Mouse (Mus musculus) limb, embryonic 14.5 days (tissue): ENCODE results near the gene Tmc6. TPM values are rescaled to one million over a fixed set of nuclear protein-coding genes. Genes with fewer than 3 reads are reported as not detected.

Experiments
- ATAC-seq: fragments of 200-750 bp; cut with Nextera tagmentation; 2 replicates; pipeline ENCODE4 v1.8.0; 2017; ENCODE audit warnings: low read depth, moderate number of reproducible peaks, moderate TSS enrichment; ENCODE audit not compliant: low FRiP score
- DNase-seq: peaks from one replicate; pipeline ENCODE4 v3.0.0-alpha.2; 2015; ENCODE audit warnings: low spot score
- H3K27ac ChIP-seq: fragments of 300-500 bp; sonication (generic); replicated peaks from 2 replicates; pipeline ENCODE4 v1.5.1; 2014; ENCODE audit warnings: low read depth, mild to moderate bottlenecking, low read length, moderate library complexity, mixed read lengths
- H3K27me3 ChIP-seq: fragments of 300-500 bp; sonication (generic); 2 replicates; pipeline ENCODE4 v1.6.1; 2014; ENCODE audit warnings: low read length, mixed read lengths; ENCODE audit not compliant: control insufficient read depth, insufficient read depth
- H3K36me3 ChIP-seq: fragments of 300-500 bp; sonication (generic); 2 replicates; pipeline ENCODE4 v1.6.1; 2014; ENCODE audit warnings: mild to moderate bottlenecking, low read length, moderate library complexity, mixed read lengths; ENCODE audit not compliant: control insufficient read depth, insufficient read depth
- H3K4me1 ChIP-seq: fragments of 300-500 bp; sonication (generic); 2 replicates; pipeline ENCODE4 v1.6.1; 2014; ENCODE audit warnings: antibody characterized with exemption, low read length, mixed read lengths; ENCODE audit not compliant: control insufficient read depth, insufficient read depth
- H3K4me2 ChIP-seq: fragments of 300-500 bp; sonication (generic); replicated peaks from 2 replicates; pipeline ENCODE4 v1.6.1; 2014; ENCODE audit warnings: low read depth, mild to moderate bottlenecking, low read length, moderate library complexity; ENCODE audit not compliant: severe bottlenecking
- H3K4me3 ChIP-seq: fragments of 300-500 bp; sonication (generic); replicated peaks from 2 replicates; pipeline ENCODE4 v1.5.1; 2014; ENCODE audit warnings: low read length
- H3K9ac ChIP-seq: fragments of 300-500 bp; sonication (generic); 2 replicates; pipeline ENCODE4 v1.6.1; 2014; ENCODE audit warnings: mild to moderate bottlenecking, low read depth, low read length, moderate library complexity; ENCODE audit not compliant: severe bottlenecking
- H3K9me3 ChIP-seq: fragments of 300-500 bp; sonication (generic); 2 replicates; pipeline ENCODE4 v1.6.1; 2016; ENCODE audit warnings: low read length; ENCODE audit not compliant: control insufficient read depth
- POLR2A ChIP-seq: fragments of 200-500 bp; IDR thresholded peaks from 2 replicates; pipeline ENCODE4 v1.8.0; 2012; ENCODE audit warnings: inconsistent platforms, mild to moderate bottlenecking, moderate library complexity, borderline replicate concordance; ENCODE audit not compliant: insufficient read depth, insufficient read length; ENCODE audit errors: extremely low read depth
- WGBS: fragments of 180-500 bp; shearing (Covaris S2); extraction: QIAGEN DNeasy Blood & Tissue Kit; methylation state at CpG from one replicate; pipeline ENCODE4 v1.1.7; 2014; 5-methylcytosine and 5-hydroxymethylcytosine counted together
- polyA plus RNA-seq, 2 experiments: library from polyadenylated mRNA; depleted of rRNA in 1 of 2; stranded (reverse) in 1 of 2; unstranded in 1 of 2; fragments of >200 nt; fragmentation: Nextera tagmentation in 1 of 2; extraction: Ambion mirVana in 1 of 2; gene quantifications; 2 replicates each; pipeline versions ENCODE4 v1.2.1 to v1.2.3; 2012 to 2014

Gene Tmc6
- polyA plus RNA-seq, 2 experiments = 19.0 to 28.2 TPM

GRCm38 (mm10) chr11:117755891-117756290 is 26.1 kb downstream of the Tmc6 start:
- Histone ChIP-seq H3K9me3 (no peaks in the 10 kb centered on the region), H3K36me3 (peaks cover 96% of the 10 kb centered on the region), H3K4me3 (no peak overlapping the region), H3K9ac (no peak overlapping the region), H3K4me1 (no peaks in the 10 kb centered on the region), H3K4me2 (no peak overlapping the region), H3K27me3 (no peaks in the 10 kb centered on the region), H3K27ac (no peak overlapping the region)
- ATAC-seq = no peak
- 95% methylated on average over 7 of the region's 7 CpGs for WGBS
- no peak for DNase-seq
- TF ChIP-seq POLR2A = no peak

GRCm38 (mm10) chr11:117751544-117751943 is 30.5 kb downstream of the Tmc6 start:
- no peak overlapping the region for H3K4me3 ChIP-seq
- no peaks in the 10 kb centered on the region for H3K27me3 ChIP-seq
- H3K36me3 ChIP-seq = peaks cover 98% of the 10 kb centered on the region
- 87% methylated on average over 6 of the region's 6 CpGs for WGBS
- H3K9me3 ChIP-seq = no peaks in the 10 kb centered on the region
- no peak for ATAC-seq
- no peaks in the 10 kb centered on the region for H3K4me1 ChIP-seq
- no peak for TF ChIP-seq POLR2A
- H3K4me2 ChIP-seq = no peak overlapping the region
- no peak overlapping the region for H3K9ac ChIP-seq
- no peak overlapping the region for H3K27ac ChIP-seq
- DNase-seq = no peak

GRCm38 (mm10) chr11:117749414-117749813 is 32.6 kb downstream of the Tmc6 start:
- Histone ChIP-seq H3K36me3 (peaks cover 98% of the 10 kb centered on the region), H3K4me2 (no peak overlapping the region), H3K4me3 (no peak overlapping the region), H3K27ac (no peak overlapping the region), H3K4me1 (no peaks in the 10 kb centered on the region), H3K9me3 (no peaks in the 10 kb centered on the region), H3K27me3 (no peaks in the 10 kb centered on the region), H3K9ac (no peak overlapping the region)
- TF ChIP-seq POLR2A = no peak
- ATAC-seq = no peak; the same call in 1 of the 2 replicates
- no peak for DNase-seq
- WGBS = 87% methylated on average over 10 of the region's 10 CpGs

GRCm38 (mm10) chr11:117748628-117749027 is 33.4 kb downstream of the Tmc6 start:
- no peaks in the 10 kb centered on the region for H3K9me3 ChIP-seq

GRCm38 (mm10) chr11:117743454-117744030 is 38.5 kb downstream of the Tmc6 start:
- no peaks in the 10 kb centered on the region for H3K27me3 ChIP-seq
- no peak overlapping the region for H3K4me2 ChIP-seq
- DNase-seq = peak; percentile 8
- no peaks in the 10 kb centered on the region for H3K4me1 ChIP-seq
- H3K27ac ChIP-seq = no peak overlapping the region
- no peak overlapping the region for H3K9ac ChIP-seq
- no peak overlapping the region for H3K4me3 ChIP-seq
- WGBS = 16% methylated on average over 4 of the region's 4 CpGs
- no peak for TF ChIP-seq POLR2A
- peaks cover 98% of the 10 kb centered on the region for H3K36me3 ChIP-seq
- no peak for ATAC-seq
- no peaks in the 10 kb centered on the region for H3K9me3 ChIP-seq

More at GRCm38 (mm10) chr11:117748628-117749027, 33.4 kb downstream of the Tmc6 start:
- no peak overlapping the region for H3K9ac ChIP-seq
- peaks cover 96% of the 10 kb centered on the region for H3K36me3 ChIP-seq
- no peak overlapping the region for H3K4me3 ChIP-seq
- TF ChIP-seq POLR2A = no peak
- H3K27me3 ChIP-seq = no peaks in the 10 kb centered on the region
- no peak overlapping the region for H3K27ac ChIP-seq
- H3K4me1 ChIP-seq = no peaks in the 10 kb centered on the region
- ATAC-seq (0 out of 2 replicates have a peak, but pooled peaks have one; percentile 34), DNase-seq (no peak)
- no peak overlapping the region for H3K4me2 ChIP-seq
- 73% methylated on average over 4 of the region's 4 CpGs for WGBS
